Mouse (Mus musculus) kidney, adult 2 months (tissue): ENCODE measurements at regions not wholly inside any gene's neighbourhood (a gene's known extent, or its start where the extent isn't known, plus 50 kb on each side); places are given as distances from the start of the nearest gene placed in this dataset.

ENCODE experiments used
- CTCF ChIP-seq: fragments of 200-500 bp; conservative IDR thresholded peaks from 2 replicates; pipeline ENCODE4 v1.5.1; 2011; ENCODE audit warnings: low read depth, mild to moderate bottlenecking, control low read depth, low read length, moderate library complexity, mixed read lengths; ENCODE audit not compliant: insufficient read depth, insufficient read length
- POLR2A ChIP-seq: fragments of 200-500 bp; IDR thresholded peaks from one replicate; pipeline ENCODE4 v1.6.1; 2011; ENCODE audit warnings: low read depth, low read length, control low read depth

GRCm38 (mm10) chr10:111787175-111787574, 185.3 kb upstream of the Krr1 start:
- TF ChIP-seq POLR2A, result no peak
- no peak for TF ChIP-seq CTCF
